Mouse (Mus musculus) monocyte, adult 5-6 weeks (primary cell): ENCODE measurements at regions not wholly inside any gene's neighbourhood (a gene's known extent, or its start where the extent isn't known, plus 50 kb on each side); places are given as distances from the start of the nearest gene placed in this dataset.

Experiments used
- ATAC-seq: fragments of 153-309, 156-312 bp; replicated peaks from 2 replicates; pipeline ENCODE4 v1.8.0; 2017; ENCODE audit warnings: mild to moderate bottlenecking; ENCODE audit not compliant: low TSS enrichment, insufficient number of reproducible peaks, severe bottlenecking, poor library complexity, low FRiP score

GRCm38 (mm10) chr11:64172926-64173325 lies 93.7 kb upstream of the Cox10 start:
- ATAC-seq = no peak

GRCm38 (mm10) chr11:64168626-64169025 lies 89.4 kb upstream of the Cox10 start:
- no peak for ATAC-seq

GRCm38 (mm10) chr11:64164796-64165195 lies 85.5 kb upstream of the Cox10 start:
- ATAC-seq = no peak

GRCm38 (mm10) chr11:64158281-64158680 lies 79.0 kb upstream of the Cox10 start:
- no peak for ATAC-seq

- no peak for ATAC-seq
Observed at GRCm38 (mm10) chr11:64156640-64157039, 77.4 kb upstream of the Cox10 start.

GRCm38 (mm10) chr11:64139483-64139882 lies 60.2 kb upstream of the Cox10 start:
- no peak for ATAC-seq

GRCm38 (mm10) chr11:64138934-64139333 lies 59.7 kb upstream of the Cox10 start:
- no peak for ATAC-seq

- no peak for ATAC-seq
Observed at GRCm38 (mm10) chr11:64135766-64136165, 56.5 kb upstream of the Cox10 start.

- ATAC-seq = no peak
Observed at GRCm38 (mm10) chr11:64135308-64135591, 56.0 kb upstream of the Cox10 start.

- no peak for ATAC-seq
Observed at GRCm38 (mm10) chr11:64134571-64135307, 55.5 kb upstream of the Cox10 start.
